Mouse (Mus musculus) right cerebral cortex, postnatal 14 days (tissue): Measurements from ENCODE around the gene Cnmd.

Source experiments
- DNase-seq: peaks from one replicate; pipeline ENCODE4 v3.0.0; 2022

Cnmd gene

DNA sequence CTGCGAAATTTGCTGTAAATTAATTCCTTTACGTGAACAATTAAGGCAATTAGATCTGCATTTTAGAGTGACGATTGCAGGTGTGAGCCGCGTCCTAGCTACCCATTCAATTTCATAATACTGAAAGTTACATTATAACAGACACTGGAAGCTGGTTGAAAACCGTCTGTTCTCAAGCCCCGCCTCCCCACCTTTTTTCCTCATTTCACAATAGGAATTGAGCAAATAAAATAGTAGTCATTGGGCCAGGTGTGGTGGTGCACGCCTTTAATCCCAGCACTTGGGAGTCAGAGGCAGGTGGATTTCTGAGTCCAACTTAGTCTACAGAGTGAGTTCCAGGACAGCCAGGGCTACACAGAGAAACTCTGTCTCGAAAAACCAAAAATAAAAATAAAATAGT lies 19.9 kb downstream of the Cnmd start:
- DNase-seq = no peak

DNA sequence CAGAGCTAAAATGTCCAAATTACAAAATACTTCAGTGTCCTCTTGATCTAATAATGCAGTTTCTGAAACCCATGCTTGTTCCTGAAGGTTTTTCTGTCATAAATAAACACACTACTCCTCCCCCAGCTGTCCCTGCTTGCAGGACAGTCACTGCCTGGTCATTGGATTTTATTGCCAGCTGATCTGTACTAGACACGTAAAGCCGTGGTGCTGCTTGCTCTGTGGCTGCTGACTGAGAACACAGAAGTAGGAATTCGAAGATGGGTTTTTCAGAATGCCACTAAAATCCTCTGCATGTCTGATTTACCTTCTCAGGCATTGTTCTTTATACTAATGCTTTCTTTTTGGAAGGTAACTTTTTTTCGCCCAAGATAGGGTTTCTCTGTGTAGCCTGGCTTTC lies 25.2 kb downstream of the Cnmd start:
- no peak for DNase-seq

DNA sequence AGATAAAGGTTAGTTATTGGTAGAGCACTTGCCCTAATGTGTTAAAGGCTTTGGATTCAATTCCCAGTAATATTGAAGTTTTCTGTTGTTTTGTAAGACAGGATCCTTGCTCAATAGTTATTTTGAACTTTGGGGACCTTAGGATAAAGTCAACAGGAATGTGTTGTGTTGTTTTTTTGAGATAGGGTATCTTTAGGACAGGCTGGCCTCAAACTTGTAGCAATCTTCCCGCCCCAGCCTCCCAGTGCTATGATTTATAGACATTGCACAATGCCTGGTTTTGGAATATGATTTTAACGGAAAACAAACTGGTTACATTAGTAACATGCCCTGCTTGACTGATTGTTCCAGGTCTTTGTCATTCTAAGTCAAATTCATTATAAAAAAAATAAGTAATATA lies 28.8 kb downstream of the Cnmd start:
- no peak for DNase-seq

DNA sequence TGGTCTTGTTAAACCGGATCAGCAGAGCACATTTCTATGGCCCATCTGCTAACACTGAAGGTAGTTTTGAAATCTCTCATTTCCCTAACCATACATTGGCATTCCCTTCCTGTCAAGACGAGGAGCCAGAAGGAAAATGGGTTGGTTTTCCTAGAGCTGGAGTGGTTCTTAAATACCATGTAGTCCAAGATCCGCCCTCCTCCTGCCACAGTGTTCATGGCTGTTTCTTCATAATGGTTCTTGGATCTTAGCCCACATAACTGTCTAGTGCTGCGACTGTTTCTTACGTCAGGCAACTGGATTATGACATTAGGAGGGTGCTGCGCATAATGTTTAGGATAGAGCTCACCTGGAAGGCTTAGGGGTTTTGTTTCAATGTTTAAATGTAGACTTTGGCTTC lies 29.6 kb downstream of the Cnmd start:
- no peak for DNase-seq

DNA sequence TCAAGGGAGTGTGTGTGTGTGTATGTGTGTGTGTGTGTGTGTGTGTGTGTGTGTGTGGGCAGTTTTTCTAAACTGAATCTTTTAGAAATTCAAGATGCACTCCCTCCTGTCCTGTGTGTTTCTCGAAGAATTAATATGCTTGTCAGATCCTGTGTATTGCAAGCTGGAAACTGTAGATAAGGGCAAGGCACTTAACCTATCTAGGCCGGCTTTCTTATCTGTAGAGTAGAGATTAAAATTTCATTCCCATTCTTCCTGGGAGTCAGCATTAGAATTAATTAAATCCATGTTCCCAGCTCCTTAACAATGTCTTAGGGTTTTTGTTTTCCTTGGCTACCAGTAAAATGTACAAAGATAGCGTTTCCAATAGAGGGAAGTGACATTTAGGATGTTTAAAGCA lies 40.8 kb downstream of the Cnmd start:
- DNase-seq = no peak

DNA sequence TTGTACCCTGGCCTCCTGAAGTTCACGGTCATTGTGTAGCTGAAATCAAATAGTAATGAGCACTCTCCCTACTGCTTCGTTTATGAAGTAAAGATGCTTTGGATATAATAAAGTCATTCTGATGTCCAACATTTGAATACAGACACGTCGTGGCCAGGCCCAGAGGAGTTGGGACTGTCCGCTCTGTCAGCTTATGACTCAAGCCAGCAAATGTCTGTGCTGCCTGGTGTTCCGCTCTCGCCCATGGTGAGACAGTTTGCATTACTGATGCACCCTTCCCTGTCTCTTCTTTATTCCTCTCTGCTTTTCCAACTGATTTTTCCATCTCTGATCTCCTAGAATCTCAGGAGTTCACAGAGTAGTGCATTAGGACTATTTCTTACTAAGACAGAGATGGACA lies 42.2 kb downstream of the Cnmd start:
- DNase-seq = no peak

DNA sequence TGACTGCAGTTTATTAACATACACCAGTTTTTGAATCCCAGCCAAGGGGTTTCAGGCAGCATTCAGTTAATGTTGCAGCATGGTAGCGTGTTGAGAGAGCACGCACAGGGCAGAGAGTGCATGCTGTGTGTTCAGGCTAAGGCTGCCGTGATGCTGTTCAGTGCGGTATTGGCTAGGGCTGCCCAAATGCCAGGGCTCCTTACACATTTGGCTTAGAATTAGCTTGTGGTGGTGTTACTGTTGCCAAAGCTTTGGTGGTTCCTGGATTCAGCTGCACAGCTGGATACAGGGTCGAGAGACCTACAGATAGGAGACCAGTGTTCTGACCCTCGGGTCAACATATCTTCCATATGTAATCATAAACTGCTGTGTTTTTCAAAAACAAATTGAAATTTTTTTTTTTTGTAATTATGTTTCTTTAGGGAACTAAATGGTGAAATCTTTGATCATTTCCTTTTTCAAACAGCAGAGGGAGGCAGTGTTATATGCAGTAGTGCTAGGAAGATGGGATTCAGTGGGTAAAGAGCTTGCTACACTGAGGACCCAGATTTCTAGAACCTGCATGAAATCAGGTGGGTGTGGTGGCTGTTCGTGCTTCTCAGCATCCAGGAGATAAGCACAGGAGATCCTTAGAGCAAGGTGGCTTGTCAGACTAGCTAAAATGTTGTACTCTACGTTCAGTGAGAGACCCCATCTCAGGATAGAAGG lies 44.7 kb downstream of the Cnmd start:
- DNase-seq = no peak

DNA sequence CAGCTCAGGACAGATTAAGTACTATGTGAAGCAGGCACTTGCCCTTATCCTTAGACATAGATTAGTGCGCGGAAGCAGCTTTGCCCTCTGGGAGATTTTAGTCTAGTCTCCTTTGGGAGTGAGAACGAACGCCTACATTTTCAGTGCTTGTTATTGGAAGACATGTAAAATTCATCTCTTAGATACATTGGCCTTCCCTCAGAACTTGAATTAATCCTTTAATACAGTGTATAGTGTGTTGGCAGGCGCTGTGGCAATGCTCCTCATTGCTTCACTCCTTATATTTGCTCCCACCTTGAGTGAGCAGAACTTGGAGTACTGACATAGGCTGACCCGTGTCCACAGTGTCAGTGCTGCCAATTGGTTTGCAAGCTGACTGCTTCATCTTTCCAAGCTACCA lies 53.7 kb downstream of the Cnmd start:
- DNase-seq = no peak

DNA sequence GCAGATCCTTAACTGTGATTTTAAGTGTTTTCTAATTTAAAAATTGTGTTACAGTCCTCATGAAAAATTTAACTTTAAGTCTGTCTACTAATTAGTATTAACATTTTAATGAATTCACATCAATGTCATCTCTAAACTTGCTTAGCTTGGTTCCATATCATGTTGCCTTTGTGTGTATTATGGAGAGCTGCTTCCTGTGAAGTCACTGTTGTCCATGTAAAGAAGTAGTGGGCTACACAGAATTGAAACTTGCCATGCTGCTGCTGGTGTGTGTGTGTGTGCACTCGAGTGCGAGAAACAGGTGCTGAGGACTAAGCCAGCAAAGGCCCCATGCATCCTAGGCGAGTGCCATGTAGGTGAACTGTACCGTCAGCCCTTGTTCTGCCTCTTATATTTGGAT lies 54.6 kb downstream of the Cnmd start:
- no peak for DNase-seq

DNA sequence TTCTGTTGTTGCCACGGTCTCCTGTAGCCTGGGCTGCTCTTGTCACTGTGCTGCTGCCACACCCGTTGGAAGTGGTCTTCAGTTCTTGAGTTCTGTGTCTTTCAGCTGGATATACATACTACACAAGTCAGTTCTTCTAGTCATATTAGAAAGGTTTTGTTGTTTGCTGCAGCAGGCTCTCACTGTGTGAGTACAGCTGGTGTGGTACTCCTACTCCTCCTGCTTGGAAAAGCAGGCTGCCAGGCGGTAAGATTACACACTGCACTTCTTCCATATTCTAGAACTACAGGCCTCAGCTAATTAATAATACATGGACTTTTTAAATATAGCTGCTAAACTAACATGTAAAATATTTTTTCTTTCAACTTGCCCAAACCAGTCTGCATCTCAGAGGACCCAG lies 55.1 kb downstream of the Cnmd start:
- DNase-seq = peak; percentile 11

DNA sequence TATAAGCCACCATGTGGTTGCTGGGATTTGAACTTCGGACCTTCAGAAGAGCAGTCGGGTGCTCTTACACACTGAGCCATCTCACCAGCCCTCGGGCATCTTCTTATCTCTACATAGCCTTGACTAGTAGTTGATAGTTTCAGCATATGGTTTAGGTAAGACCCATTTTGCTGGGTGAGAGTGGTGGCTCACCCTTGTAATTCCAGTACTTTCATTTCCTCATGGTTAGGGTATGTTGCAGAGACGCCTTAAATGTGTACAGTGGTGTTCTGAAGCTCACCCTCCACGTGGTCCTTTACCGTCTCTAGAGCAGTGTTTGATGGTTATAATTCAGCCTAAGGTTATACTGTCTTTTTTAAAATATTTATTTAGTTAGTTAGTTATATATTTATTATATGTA lies 55.6 kb downstream of the Cnmd start:
- no peak for DNase-seq

DNA sequence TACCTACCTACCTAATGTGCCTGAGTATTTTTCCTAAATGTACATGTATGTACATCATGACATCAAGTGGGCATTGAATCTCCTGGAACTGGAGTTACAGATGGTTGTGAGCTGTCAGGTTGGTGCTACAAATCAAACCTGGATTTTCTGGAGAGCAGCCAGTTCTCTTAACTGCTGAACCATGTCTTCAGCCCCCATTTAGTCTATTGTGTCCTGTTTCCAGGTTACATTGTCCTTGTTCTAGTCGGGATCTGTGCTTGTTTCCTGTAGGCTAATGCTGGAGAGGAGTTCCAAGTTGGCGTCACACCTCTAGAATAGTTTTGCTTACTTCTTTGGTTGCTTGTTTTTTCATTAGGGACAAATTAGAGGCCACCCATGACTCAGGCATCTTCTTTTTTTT lies 56.1 kb downstream of the Cnmd start:
- no peak for DNase-seq

DNA sequence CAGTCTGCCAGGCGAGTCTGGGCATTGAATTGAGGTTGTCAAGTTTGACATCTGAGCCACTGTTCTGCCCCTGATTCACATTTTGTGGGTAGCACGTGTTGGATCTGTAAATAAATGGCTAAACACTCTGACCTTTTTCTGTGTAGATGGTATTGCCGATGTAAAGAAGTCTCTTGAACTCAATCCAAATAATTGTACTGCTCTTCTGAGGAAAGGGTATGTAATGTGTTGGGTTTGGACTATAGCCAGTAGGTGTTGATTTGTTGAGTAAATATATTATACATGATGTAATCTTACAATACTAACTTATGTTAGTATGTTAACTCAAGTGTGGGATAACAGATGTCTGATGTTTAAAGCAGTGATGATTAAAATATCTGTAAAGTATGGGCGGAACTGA lies 65.4 kb downstream of the Cnmd start:
- no peak for DNase-seq

DNA sequence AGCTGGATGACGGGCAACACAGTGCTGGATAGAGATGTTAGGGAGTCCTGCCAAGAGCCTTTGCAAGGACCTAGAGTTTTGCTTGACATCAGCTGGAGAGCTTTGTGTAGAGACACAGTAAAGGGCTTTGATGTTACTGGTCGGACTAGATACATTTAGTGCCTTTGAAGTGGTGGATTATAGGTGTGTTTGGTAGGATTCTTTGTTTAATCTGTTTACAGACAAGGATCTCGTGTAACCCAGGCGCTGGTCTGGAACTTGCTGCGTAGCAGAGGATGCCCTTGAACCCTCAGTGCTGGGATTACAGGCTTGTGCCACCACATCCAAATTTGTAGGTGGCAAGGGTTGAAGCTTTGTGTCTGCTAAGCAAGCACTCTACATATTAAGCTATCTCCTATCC lies 67.9 kb downstream of the Cnmd start:
- no peak for DNase-seq

DNA sequence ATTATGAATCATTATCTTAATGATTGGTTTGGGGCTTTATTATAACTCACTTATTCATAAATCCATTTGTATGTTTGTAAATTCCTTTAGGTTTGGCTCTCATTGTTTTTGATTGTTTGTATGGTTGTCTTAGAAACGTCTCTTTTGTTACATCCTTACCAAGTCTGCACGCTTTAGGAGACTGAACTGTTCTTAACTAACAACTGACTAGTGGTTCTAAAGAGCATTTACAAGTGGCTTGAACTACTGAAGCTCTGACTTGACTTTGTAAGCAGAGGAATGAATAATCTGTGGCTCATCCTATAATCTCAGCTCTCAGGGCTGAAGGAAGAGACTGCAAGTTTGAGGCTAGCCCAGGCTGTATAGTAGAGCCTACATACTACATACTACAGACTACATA lies 70.4 kb downstream of the Cnmd start:
- DNase-seq = no peak

DNA sequence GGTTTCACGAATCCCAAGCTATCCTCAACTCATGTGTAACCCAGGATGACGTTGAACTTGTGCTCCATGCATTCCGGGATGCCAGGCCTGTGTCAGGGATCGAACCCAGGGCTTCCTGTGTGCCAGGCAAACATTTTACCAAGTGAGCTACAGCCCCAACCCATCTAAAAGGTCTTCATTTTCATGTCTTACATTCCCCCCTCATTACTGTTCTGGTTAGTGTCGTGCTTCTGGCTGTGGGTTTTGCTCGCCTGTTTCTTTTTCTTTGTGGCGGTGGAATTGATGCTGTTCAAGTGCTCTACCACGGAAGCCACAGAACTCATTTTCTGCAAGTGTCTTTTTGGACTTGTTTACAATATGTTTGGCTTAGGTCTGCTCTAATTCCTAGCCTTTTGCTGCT lies 71.1 kb downstream of the Cnmd start:
- no peak for DNase-seq

DNA sequence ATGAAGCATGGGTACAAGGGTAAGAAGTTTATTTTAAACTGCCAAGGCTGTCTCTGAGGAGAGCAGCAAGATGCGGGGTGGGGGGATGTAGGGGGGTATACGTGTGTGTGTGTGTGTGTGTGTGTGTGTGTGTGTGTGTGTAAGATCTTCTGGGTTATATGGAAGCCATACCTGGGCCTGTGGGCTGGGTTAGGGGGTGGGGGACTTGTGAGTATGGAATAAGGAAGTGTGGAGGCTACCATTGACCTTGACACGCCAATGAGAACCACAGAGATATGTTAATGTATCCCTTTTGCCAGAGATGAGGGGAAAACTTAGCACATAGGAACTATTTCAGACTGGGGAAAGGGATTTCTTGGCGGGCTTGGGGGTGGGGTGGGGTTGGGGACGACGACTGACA lies 72.6 kb downstream of the Cnmd start:
- DNase-seq = no peak

DNA sequence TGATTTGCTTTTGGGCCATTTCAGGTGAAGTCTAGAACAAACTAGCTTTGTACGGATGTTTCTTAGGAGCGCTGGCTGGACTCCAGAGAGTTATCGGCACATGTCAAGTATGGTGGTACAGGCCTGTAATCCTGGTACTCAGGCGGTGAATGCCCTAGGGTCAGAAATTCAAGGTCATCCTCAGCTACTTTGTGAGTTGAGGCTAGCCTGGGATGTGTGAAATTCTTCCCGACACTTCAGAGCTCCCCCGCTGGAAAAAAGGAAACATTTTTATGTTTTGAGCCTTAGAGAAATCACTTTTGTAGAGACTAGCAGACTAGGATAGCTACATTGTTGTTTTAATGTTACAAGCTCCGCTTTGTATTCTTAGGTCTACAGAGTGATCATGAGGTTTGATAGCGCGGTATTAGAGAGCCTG lies 73.4 kb downstream of the Cnmd start:
- DNase-seq = no peak

DNA sequence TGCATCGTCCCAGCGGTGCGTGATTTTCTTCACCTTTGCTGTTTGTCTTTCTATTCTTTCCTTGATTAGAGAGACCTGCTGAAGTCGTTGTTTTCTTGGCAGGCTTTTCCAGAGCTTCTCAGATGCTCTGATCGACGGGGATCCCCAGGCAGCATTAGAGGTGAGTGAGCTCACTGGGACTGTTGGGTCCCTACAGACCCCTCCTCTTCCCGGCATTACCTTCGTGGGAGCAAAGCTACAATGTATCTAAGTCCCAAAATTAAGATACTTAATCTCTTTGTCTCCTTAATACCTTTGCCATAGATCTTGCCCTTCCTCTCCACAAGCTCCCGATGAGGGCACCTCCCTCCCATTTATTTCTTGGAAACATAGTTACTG lies 74.1 kb downstream of the Cnmd start:
- no peak for DNase-seq
